Mouse (Mus musculus): ENCODE results near the gene Tbx1.

DNA sequence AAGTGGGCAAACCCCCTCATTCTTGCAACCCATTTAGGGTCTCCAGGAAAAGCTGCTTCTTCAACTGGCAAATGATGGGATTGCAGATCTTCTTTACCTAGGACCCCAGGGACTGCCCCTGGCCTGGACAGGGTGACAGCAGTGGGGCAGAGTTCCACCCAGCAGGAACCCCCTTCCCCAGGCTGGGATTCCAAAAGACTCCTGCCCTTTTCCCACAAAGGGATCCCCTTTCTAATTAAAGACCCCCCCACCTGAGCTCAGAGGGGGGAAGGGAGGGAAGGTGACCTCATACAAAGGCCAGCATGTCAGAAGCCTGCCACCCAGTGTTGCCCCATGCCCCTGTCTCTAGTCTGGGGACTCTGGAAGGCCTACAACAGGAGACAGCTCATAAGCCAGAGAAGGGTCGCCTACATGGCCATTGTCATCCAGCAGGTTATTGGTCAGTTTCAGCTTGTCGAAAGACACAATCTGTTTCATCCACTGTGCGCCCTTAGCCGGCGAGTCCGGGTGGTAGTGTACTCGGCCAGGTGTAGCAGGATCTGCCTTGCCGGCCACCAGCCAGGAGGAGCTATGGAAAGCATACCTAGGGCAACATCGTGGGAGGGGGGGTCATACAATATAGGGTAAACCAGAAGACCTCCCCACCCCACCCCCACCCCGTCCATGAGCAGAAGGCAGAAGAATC is 6.7 kb downstream of the Tbx1 start:
- no peak for TF ChIP-seq CTCF (IDR thresholded peaks at IDR 0.05; ENCODE audit: control insufficient read depth, insufficient read depth, insufficient replicate concordance, low read depth, low read length)
- TF ChIP-seq POLR2A (IDR thresholded peaks at IDR 0.05; ENCODE audit: control insufficient read depth, low read depth, low read length): no peak

Data from testis, adult 2 months (tissue).